Mouse (Mus musculus) 416B (cell line): ENCODE results near the gene Purb.
"Not testable (repeated sequence)": the region's sequence is repeated elsewhere in the genome, so short reads cannot be mapped to it uniquely, and the experiment has no call there.

Experiments used
- DNase-seq: peaks from one replicate; pipeline ENCODE4 v3.0.0; 2011; ENCODE audit warnings: low read depth

The Purb gene

GRCm38 (mm10) chr11:6484244-6484959 lies 8.7 kb upstream of the Purb start:
- no peak for DNase-seq

GRCm38 (mm10) chr11:6483103-6483502 lies 7.4 kb upstream of the Purb start:
- no peak for DNase-seq

GRCm38 (mm10) chr11:6481669-6482185 lies 6.0 kb upstream of the Purb start:
- DNase-seq, result no peak

- no peak for DNase-seq
Observed at GRCm38 (mm10) chr11:6480681-6481405, 5.1 kb upstream of the Purb start.

GRCm38 (mm10) chr11:6480191-6480590 lies 4.5 kb upstream of the Purb start:
- no peak for DNase-seq

GRCm38 (mm10) chr11:6479231-6479630 lies 3.5 kb upstream of the Purb start:
- no peak for DNase-seq

GRCm38 (mm10) chr11:6477350-6477749 lies 1.6 kb upstream of the Purb start:
- no peak for DNase-seq

- DNase-seq, result no peak
Observed at GRCm38 (mm10) chr11:6476876-6477275, 1.2 kb upstream of the Purb start.

- peak; percentile 59 for DNase-seq
Observed at GRCm38 (mm10) chr11:6474874-6475731, 614 bp downstream of the Purb start.

- no peak for DNase-seq
Observed at GRCm38 (mm10) chr11:6474381-6474780, 1.3 kb downstream of the Purb start.

- DNase-seq, result peak; percentile 70
Observed at GRCm38 (mm10) chr11:6472076-6472475, 3.6 kb downstream of the Purb start.

- no peak for DNase-seq
Observed at GRCm38 (mm10) chr11:6471493-6471892, 4.2 kb downstream of the Purb start.

- no peak for DNase-seq
Observed at GRCm38 (mm10) chr11:6471054-6471453, 4.7 kb downstream of the Purb start.

- DNase-seq, result no peak
Observed at GRCm38 (mm10) chr11:6468541-6468940, 7.2 kb downstream of the Purb start.

- peak; percentile 90 for DNase-seq
Observed at GRCm38 (mm10) chr11:6465122-6465521, 10.6 kb downstream of the Purb start.

GRCm38 (mm10) chr11:6463159-6463837 lies 12.4 kb downstream of the Purb start:
- DNase-seq, result peak; percentile 43

- DNase-seq, result no peak
Observed at GRCm38 (mm10) chr11:6456083-6456482, 19.6 kb downstream of the Purb start.

GRCm38 (mm10) chr11:6448155-6448554 lies 27.6 kb downstream of the Purb start:
- not testable (repeated sequence) for DNase-seq

- DNase-seq, result no peak
Observed at GRCm38 (mm10) chr11:6447493-6447892, 28.2 kb downstream of the Purb start.

- DNase-seq, result no peak
Observed at GRCm38 (mm10) chr11:6445951-6446350, 29.8 kb downstream of the Purb start.

GRCm38 (mm10) chr11:6445441-6445840 lies 30.3 kb downstream of the Purb start:
- DNase-seq, result no peak
